Mouse (Mus musculus) thymus, adult 2 months (tissue): ENCODE measurements around the gene Col10a1.

Source experiments
- CTCF ChIP-seq: fragments of 200-500 bp; IDR thresholded peaks from 2 replicates; pipeline ENCODE4 v1.5.1; 2012; ENCODE audit warnings: mild to moderate bottlenecking, control low read depth, low read length, moderate library complexity, borderline replicate concordance; ENCODE audit not compliant: control insufficient read depth, poor library complexity, insufficient read depth; ENCODE audit errors: extremely low read depth
- POLR2A ChIP-seq: fragments of 200-500 bp; IDR thresholded peaks from 2 replicates; pipeline ENCODE4 v1.6.1; 2012; ENCODE audit warnings: mild to moderate bottlenecking, low read length, control low read depth, moderate library complexity; ENCODE audit not compliant: control insufficient read depth, poor library complexity, insufficient read depth; ENCODE audit errors: extremely low read depth

DNA sequence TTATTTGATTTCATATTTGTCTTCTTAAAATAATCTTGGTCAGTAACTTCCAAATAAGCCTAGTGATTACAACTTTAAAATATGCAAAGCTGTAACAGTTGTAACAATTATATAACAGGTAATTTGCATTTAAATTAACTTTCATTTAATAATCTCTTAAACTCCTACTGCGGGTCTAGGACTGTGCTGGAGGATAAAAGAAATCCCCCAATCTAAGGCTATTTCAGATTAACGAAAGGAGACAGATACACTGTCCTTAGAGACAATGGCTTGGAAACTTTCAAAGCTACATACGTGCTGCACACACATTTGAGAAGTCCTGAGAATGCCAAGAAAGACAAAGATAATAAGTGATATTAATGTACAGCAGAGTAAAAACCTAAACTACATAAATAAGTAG is 31.5 kb upstream of the Col10a1 start:
- TF ChIP-seq CTCF (no peak), POLR2A (no peak)
